Mouse (Mus musculus): ENCODE measurements around the gene C130060K24Rik.

GRCm38 (mm10) chr6:65348255-65348654 lies 32.6 kb upstream of the C130060K24Rik start:
- TF ChIP-seq CTCF (IDR thresholded peaks at IDR 0.05; ENCODE audit: low read depth), result no peak
- no peak for TF ChIP-seq EP300 (IDR thresholded peaks at IDR 0.05; ENCODE audit: low read depth)

Data from liver, postnatal 0 days (tissue).